Mouse (Mus musculus): ENCODE measurements at regions not wholly inside any gene's neighbourhood (a gene's known extent, or its start where the extent isn't known, plus 50 kb on each side); places are given as distances from the start of the nearest gene placed in this dataset.

- DNase-seq (ENCODE audit: extremely low read depth, low read depth), result peak; percentile 62
Measured at GRCm38 (mm10) chr13:105377038-105377437, 66.4 kb upstream of the Htr1a start.

GRCm38 (mm10) chr13:105378587-105378986 is 64.9 kb upstream of the Htr1a start:
- no peak for DNase-seq (ENCODE audit: extremely low read depth, low read depth)

GRCm38 (mm10) chr13:105387016-105387772 is 56.2 kb upstream of the Htr1a start:
- no peak for DNase-seq (ENCODE audit: extremely low read depth, low read depth)
